Mouse (Mus musculus) midbrain, embryonic 16.5 days (tissue): Measurements from ENCODE around the gene Stox2. TPM values are rescaled to one million over a fixed set of nuclear protein-coding genes. Genes with fewer than 3 reads are reported as not detected.

Source experiments
- ATAC-seq: fragments of 200-750 bp; cut with Nextera tagmentation; 2 replicates; pipeline ENCODE4 v1.8.0; 2017; ENCODE audit warnings: moderate TSS enrichment
- H3K27ac ChIP-seq: fragments of 300-500 bp; sonication (generic); 2 replicates; pipeline ENCODE4 v1.5.1; 2014; ENCODE audit warnings: mild to moderate bottlenecking, low read length, mixed read lengths
- H3K27me3 ChIP-seq: fragments of 300-500 bp; sonication (generic); 2 replicates; pipeline ENCODE4 v1.6.1; 2014; ENCODE audit warnings: low read depth, low read length, mixed read lengths; ENCODE audit not compliant: control insufficient read depth, insufficient read depth
- H3K36me3 ChIP-seq: fragments of 300-500 bp; sonication (generic); 2 replicates; pipeline ENCODE4 v1.6.1; 2014; ENCODE audit warnings: mild to moderate bottlenecking, low read length, moderate library complexity, mixed read lengths; ENCODE audit not compliant: control insufficient read depth, insufficient read depth
- H3K4me1 ChIP-seq: fragments of 300-500 bp; sonication (generic); 2 replicates; pipeline ENCODE4 v1.6.1; 2014; ENCODE audit warnings: mild to moderate bottlenecking, low read length, mixed read lengths; ENCODE audit not compliant: control insufficient read depth, insufficient read depth
- H3K4me2 ChIP-seq: fragments of 300-500 bp; sonication (generic); 2 replicates; pipeline ENCODE4 v1.6.1; 2014; ENCODE audit warnings: mild to moderate bottlenecking, low read length, mixed read lengths
- H3K4me3 ChIP-seq: fragments of 300-500 bp; sonication (generic); 2 replicates; pipeline ENCODE4 v1.5.1; 2014; ENCODE audit warnings: low read depth, mild to moderate bottlenecking, low read length, moderate library complexity, mixed read lengths
- H3K9ac ChIP-seq: fragments of 300-500 bp; sonication (generic); 2 replicates; pipeline ENCODE4 v1.6.1; 2014; ENCODE audit warnings: low read depth, low read length, mixed read lengths
- H3K9me3 ChIP-seq: fragments of 300-500 bp; sonication (generic); replicated peaks from 2 replicates; pipeline ENCODE4 v1.6.1; 2014; ENCODE audit warnings: mild to moderate bottlenecking, low read length, mixed read lengths; ENCODE audit not compliant: control insufficient read depth, poor library complexity, severe bottlenecking
- WGBS: fragments of 180-500 bp; shearing (Covaris S2); extraction: QIAGEN DNeasy Blood & Tissue Kit; methylation state at CpG from one replicate; pipeline ENCODE4 v1.1.7; 2014; 5-methylcytosine and 5-hydroxymethylcytosine counted together
- polyA plus RNA-seq: library from polyadenylated mRNA; unstranded; fragments of >200 nt; fragmentation: Nextera tagmentation; extraction: Ambion mirVana; gene quantifications from 2 replicates; pipeline ENCODE4 v1.2.1, GENCODE M21; 2015

The Stox2 gene
- polyA plus RNA-seq, 1 experiment from 2014 or later, result 37.8 TPM

- ATAC-seq, result no peak
- no peak overlapping the region for H3K27ac ChIP-seq
- no peaks in the 10 kb centered on the region for H3K36me3 ChIP-seq
- WGBS, result 64% methylated on average over 12 of the region's 12 CpGs
- no peak overlapping the region for H3K9ac ChIP-seq
- no peak overlapping the region for H3K4me3 ChIP-seq
- H3K4me2 ChIP-seq, result no peak overlapping the region
- H3K4me1 ChIP-seq, result no peaks in the 10 kb centered on the region
- H3K27me3 ChIP-seq, result no peaks in the 10 kb centered on the region
- no peaks in the 10 kb centered on the region for H3K9me3 ChIP-seq
These were observed 91.5 kb downstream of the Stox2 start for GRCm38 (mm10) chr8:47354523-47355168.

DNA sequence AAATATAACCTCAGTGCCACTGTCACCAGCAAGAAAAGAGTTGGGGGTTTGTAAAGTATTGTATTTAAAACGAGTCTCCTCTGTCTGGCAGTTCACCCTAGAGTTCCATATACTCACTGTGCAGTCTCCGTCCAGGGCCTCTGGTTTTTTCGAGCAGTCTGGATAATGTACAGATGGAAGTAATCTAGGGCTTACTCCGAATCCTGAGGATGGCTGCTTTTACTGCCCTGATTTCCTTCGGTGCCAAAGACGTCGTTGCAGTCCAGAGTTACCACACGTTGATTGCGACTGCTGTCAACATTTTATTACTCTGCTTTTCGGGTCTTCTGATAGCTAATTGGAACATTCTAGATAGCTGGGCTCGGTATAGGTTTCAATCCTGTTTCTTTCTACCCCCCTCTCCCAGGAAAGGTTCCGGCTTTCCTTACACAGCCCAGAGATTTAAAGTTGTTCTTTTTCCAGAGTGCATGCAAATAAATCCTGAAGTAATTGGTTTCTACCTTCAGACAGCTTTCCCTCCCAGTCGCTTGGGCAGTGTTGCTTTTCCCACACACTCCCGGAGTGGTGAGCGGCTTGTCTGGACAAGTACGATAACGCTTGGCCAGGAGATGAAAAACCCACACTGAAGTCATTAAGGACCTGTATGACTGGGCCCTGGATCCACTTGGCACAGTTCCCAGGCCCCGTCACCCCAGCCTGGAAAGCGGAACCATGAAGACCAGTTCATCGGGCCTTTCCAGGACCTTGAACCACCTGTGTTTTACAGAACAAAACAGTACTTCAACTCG, 94.1 kb downstream of the Stox2 start:
- H3K27ac ChIP-seq, result no peak overlapping the region
- H3K9me3 ChIP-seq, result no peaks in the 10 kb centered on the region
- H3K4me1 ChIP-seq, result peaks cover 3% of the 10 kb centered on the region; the same call in 1 of the 2 replicates
- no peaks in the 10 kb centered on the region for H3K36me3 ChIP-seq
- H3K4me3 ChIP-seq, result no peak overlapping the region
- H3K4me2 ChIP-seq, result no peak overlapping the region
- 70% methylated on average over 21 of the region's 21 CpGs for WGBS
- no peak for ATAC-seq
- no peaks in the 10 kb centered on the region for H3K27me3 ChIP-seq
- no peak overlapping the region for H3K9ac ChIP-seq

DNA sequence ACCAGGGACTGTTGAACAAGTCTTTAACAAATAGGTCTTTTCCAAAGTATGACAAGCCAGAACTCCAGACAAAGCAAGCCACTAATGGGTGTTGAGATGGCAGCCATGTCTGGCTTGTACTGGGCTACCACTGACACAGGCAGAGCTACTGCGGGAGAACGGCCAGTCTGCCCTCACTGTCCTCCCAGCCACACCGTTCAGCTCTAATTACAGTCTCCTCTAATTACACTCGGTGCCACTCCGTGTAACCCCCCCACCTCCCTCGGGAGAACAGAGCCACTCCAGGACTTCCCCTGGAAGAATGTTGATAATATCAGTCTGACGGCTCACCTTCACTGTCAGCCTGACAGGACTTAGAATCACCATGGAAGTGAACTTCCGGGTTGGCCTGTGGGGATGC, 97.1 kb downstream of the Stox2 start:
- ATAC-seq, result no peak
- no peak overlapping the region for H3K4me3 ChIP-seq
- H3K9me3 ChIP-seq, result no peaks in the 10 kb centered on the region
- H3K27me3 ChIP-seq, result no peaks in the 10 kb centered on the region
- H3K27ac ChIP-seq, result no peak overlapping the region
- H3K9ac ChIP-seq, result no peak overlapping the region
- H3K4me2 ChIP-seq, result no peak overlapping the region
- 56% methylated on average over 8 of the region's 8 CpGs for WGBS
- H3K36me3 ChIP-seq, result no peaks in the 10 kb centered on the region
- H3K4me1 ChIP-seq, result peaks cover 16% of the 10 kb centered on the region

DNA sequence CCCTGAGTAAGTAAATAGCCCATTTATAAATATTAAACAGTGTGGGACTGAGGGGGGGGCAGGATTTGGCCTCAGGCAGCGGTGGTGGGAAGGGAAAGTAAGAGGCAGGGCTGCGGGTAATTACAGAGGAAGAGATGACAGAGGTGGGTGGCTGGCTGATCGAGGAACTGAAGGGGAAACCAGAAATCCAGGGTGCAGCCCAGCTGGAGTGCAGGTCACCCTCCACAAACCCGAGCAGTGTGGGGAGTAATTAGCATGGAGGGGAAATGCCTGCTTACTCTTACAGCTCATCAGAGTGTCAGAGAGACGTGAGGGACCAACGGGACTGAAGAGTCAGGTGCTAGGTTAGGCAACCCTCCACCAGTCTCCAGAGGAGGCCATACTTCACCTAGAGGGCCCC, 98.4 kb downstream of the Stox2 start:
- H3K9ac ChIP-seq, result no peak overlapping the region
- H3K27me3 ChIP-seq, result no peaks in the 10 kb centered on the region
- H3K36me3 ChIP-seq, result no peaks in the 10 kb centered on the region
- peaks cover 16% of the 10 kb centered on the region for H3K4me1 ChIP-seq
- H3K4me2 ChIP-seq, result no peak overlapping the region
- no peak for ATAC-seq
- no peak overlapping the region for H3K27ac ChIP-seq
- 28% methylated on average over 6 of the region's 6 CpGs for WGBS
- H3K9me3 ChIP-seq, result no peaks in the 10 kb centered on the region
- H3K4me3 ChIP-seq, result no peak overlapping the region

- H3K9me3 ChIP-seq, result no peaks in the 10 kb centered on the region
- H3K27me3 ChIP-seq, result no peaks in the 10 kb centered on the region
- ATAC-seq, result peak; percentile 71
- peaks cover 16% of the 10 kb centered on the region for H3K4me1 ChIP-seq
- H3K9ac ChIP-seq, result peak overlapping the region; percentile 40
- peak overlapping the region; percentile 30; the same call in 1 of the 2 replicates for H3K4me3 ChIP-seq
- H3K4me2 ChIP-seq, result peak overlapping the region; percentile 53
- no peaks in the 10 kb centered on the region for H3K36me3 ChIP-seq
- H3K27ac ChIP-seq, result peak overlapping the region; percentile 87
- WGBS, result 51% methylated on average over 9 of the region's 9 CpGs
These were observed 100.4 kb downstream of the Stox2 start for GRCm38 (mm10) chr8:47345772-47346103.

GRCm38 (mm10) chr8:47345085-47345771, 100.9 kb downstream of the Stox2 start:
- no peaks in the 10 kb centered on the region for H3K36me3 ChIP-seq
- peak overlapping the region; percentile 37 for H3K9ac ChIP-seq
- H3K4me3 ChIP-seq, result peak overlapping the region; percentile 30; the same call in 1 of the 2 replicates
- H3K27ac ChIP-seq, result peak overlapping the region; percentile 87
- peak; percentile 52 for ATAC-seq
- peak overlapping the region; percentile 53 for H3K4me2 ChIP-seq
- peaks cover 16% of the 10 kb centered on the region for H3K4me1 ChIP-seq
- H3K9me3 ChIP-seq, result no peaks in the 10 kb centered on the region
- 6% methylated on average over 15 of the region's 15 CpGs for WGBS
- no peaks in the 10 kb centered on the region for H3K27me3 ChIP-seq

DNA sequence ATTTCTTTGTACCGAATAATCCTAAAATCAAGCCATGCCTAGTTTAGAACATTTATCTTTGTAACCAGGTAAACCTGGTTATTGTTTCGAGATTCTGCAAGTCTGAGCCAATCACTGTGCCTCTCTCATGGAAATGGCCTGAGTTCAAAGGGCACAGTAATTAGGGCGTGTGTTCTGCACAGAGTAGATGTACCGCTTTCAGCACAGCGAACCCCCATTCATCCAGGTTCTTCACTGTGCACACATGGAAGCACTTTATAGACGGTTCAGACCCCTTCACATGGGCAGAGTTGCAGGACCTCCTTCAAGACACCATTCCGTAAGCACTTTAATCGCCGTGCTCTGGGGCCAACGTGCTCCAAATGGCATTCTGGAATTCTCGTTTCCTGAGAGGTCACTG, 104.7 kb downstream of the Stox2 start:
- H3K9ac ChIP-seq, result no peak overlapping the region
- H3K4me3 ChIP-seq, result no peak overlapping the region
- no peaks in the 10 kb centered on the region for H3K36me3 ChIP-seq
- no peaks in the 10 kb centered on the region for H3K9me3 ChIP-seq
- H3K4me1 ChIP-seq, result peaks cover 18% of the 10 kb centered on the region
- H3K4me2 ChIP-seq, result no peak overlapping the region
- WGBS, result 76% methylated on average over 11 of the region's 11 CpGs
- H3K27ac ChIP-seq, result no peak overlapping the region
- ATAC-seq, result no peak
- no peaks in the 10 kb centered on the region for H3K27me3 ChIP-seq

DNA sequence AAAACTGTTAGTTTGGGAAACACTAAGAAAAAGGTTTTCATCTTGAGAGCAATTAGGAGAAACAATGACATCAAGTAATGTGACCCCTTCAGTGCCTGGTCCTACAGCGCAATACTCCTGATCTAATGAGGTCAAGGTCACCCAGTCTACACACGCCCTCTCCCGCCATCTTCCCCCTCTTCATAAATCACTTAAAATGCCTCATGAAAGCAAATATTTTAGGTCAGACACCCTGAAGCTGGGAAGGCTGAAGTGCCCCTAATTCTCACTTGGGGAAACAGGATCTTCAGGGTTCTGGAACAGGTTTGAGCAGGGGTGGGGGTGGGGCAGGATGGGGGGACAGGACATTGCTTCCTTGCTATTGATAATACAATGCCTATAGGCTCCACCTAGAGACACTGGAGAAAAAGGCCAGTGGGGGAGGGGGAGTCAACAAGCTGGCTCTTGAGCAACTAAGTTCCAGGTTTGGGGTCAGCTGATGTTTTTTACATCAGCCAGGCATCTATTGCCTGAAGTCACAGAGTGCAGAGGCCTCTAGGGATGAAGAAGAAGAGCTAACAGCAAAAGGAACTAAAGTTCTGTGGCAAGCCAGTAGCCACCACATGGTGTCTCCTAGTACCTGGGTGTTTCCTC, 107.4 kb downstream of the Stox2 start:
- Histone ChIP-seq H3K4me3 (no peak overlapping the region), H3K4me1 (peaks cover 5% of the 10 kb centered on the region; the same call in 1 of the 2 replicates), H3K27ac (no peak overlapping the region), H3K9ac (no peak overlapping the region), H3K4me2 (no peak overlapping the region), H3K27me3 (no peaks in the 10 kb centered on the region), H3K36me3 (no peaks in the 10 kb centered on the region), H3K9me3 (no peaks in the 10 kb centered on the region)
- 81% methylated on average over 3 of the region's 3 CpGs for WGBS
- ATAC-seq, result no peak
